Comparison of ENCODE assay signal across 19 mouse cellular contexts in the genomic region with DNA sequence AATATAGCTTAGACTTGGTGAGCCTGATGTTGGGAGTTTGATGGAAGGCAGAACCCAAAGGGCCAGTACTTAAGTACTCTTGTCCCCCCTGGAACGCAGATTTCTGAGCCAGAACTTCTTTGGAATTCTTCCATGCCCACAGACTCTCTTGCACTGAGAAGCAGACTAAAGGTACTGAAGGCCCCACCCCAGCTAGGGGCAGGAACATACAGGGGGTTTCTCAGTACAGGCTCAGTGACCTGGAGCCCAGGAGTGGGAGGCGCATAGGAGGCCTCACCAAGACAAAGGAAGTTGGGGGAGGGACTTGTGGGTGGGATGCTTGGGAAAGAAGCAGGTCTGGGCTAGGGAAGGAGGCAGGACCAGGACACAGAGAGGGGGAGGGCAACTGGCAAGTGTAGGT. TPM values are rescaled to one million over a fixed set of nuclear protein-coding genes. Genes with fewer than 3 reads are reported as not detected.
DNase-seq lines count a peak whose midpoint lies in the region; ATAC-seq and TF ChIP-seq lines count a peak whose summit lies in the region.
"Had no signal": no experiment of that assay in that cellular context is flagged by ENCODE, and none has a peak within 500 bp of the region (broad histone marks: within the 10 kb centered on the region; RNA-seq: fewer than 3 reads in every experiment).

No protein-coding gene starts in this region.

- 0 out of 2 replicates have a peak, but pooled peaks cover 2% of the 10 kb centered on the region for H3K4me1 ChIP-seq in heart, embryonic 12.5 days (replicated peaks)
- H3K4me1 ChIP-seq in heart, embryonic 11.5 days (ENCODE audit: control insufficient read depth, insufficient read depth, low read length): no peaks in the 10 kb centered on the region
- peaks cover 37% of the 10 kb centered on the region for H3K4me1 ChIP-seq in midbrain, embryonic 10.5 days
- no peaks in the 10 kb centered on the region for H3K4me1 ChIP-seq in midbrain, postnatal 0 days (ENCODE audit: insufficient read depth, low read length)
- H3K4me1 ChIP-seq in lung, adult 2 months (ENCODE audit: control insufficient read depth, insufficient read depth, low read length): peaks cover 6% of the 10 kb centered on the region; the same call in 1 of the 2 replicates
- H3K4me1 ChIP-seq: liver, embryonic 12.5 days had no signal

- peaks cover 24% of the 10 kb centered on the region for H3K36me3 ChIP-seq in heart, embryonic 12.5 days
- H3K36me3 ChIP-seq in heart, embryonic 11.5 days (ENCODE audit: control insufficient read depth, insufficient read depth, low read length): no peaks in the 10 kb centered on the region
- H3K36me3 ChIP-seq in midbrain, embryonic 10.5 days: peaks cover 34% of the 10 kb centered on the region
- H3K36me3 ChIP-seq in midbrain, postnatal 0 days (ENCODE audit: insufficient read depth, low read length): peaks cover 18% of the 10 kb centered on the region

- no peak for TF ChIP-seq POLR2A in lung, adult 2 months (IDR thresholded peaks at IDR 0.05; ENCODE audit: borderline replicate concordance, extremely low read depth, low read depth, low read length)

- H3K4me3 ChIP-seq in heart, embryonic 12.5 days: no peak overlapping the region
- H3K4me3 ChIP-seq in heart, embryonic 11.5 days (ENCODE audit: low read depth, low read length): no peak overlapping the region
- no peak overlapping the region for H3K4me3 ChIP-seq in midbrain, embryonic 10.5 days
- no peak overlapping the region for H3K4me3 ChIP-seq in midbrain, postnatal 0 days (ENCODE audit: low read depth, low read length)
- no peak overlapping the region for H3K4me3 ChIP-seq in lung, adult 2 months (replicated peaks; ENCODE audit: extremely low read depth, low read depth, low read length)
- H3K4me3 ChIP-seq: gastrocnemius, adult 2 months; liver, embryonic 12.5 days had no signal

- no peaks in the 10 kb centered on the region for H3K9me3 ChIP-seq in heart, embryonic 12.5 days (replicated peaks)
- H3K9me3 ChIP-seq in heart, embryonic 11.5 days (replicated peaks; ENCODE audit: control insufficient read depth, low read length): no peaks in the 10 kb centered on the region
- no peaks in the 10 kb centered on the region for H3K9me3 ChIP-seq in midbrain, embryonic 10.5 days (replicated peaks)
- no peaks in the 10 kb centered on the region for H3K9me3 ChIP-seq in midbrain, postnatal 0 days (ENCODE audit: low read length)
- H3K9me3 ChIP-seq: liver, embryonic 12.5 days had no signal

- no peak overlapping the region for H3K4me2 ChIP-seq in heart, embryonic 12.5 days
- no peak overlapping the region for H3K4me2 ChIP-seq in heart, embryonic 11.5 days
- H3K4me2 ChIP-seq in midbrain, postnatal 0 days (ENCODE audit: low read depth, low read length, poor library complexity, severe bottlenecking): no peak overlapping the region
- H3K4me2 ChIP-seq: hindbrain, embryonic 14.5 days; liver, embryonic 12.5 days had no signal

- no peaks in the 10 kb centered on the region for H3K27me3 ChIP-seq in heart, embryonic 12.5 days (replicated peaks)
- no peaks in the 10 kb centered on the region for H3K27me3 ChIP-seq in heart, embryonic 11.5 days (ENCODE audit: control insufficient read depth, insufficient read depth, low read length)
- H3K27me3 ChIP-seq in midbrain, embryonic 10.5 days (ENCODE audit: low read depth, poor library complexity, severe bottlenecking): no peaks in the 10 kb centered on the region
- H3K27me3 ChIP-seq in midbrain, postnatal 0 days (ENCODE audit: insufficient read depth, low read length): no peaks in the 10 kb centered on the region
- H3K27me3 ChIP-seq: liver, embryonic 12.5 days had no signal

- 40% methylated on average over 2 of the region's 2 CpGs for WGBS in heart, embryonic 12.5 days
- WGBS in heart, embryonic 11.5 days (ENCODE audit: insufficient replicate concordance): 45% methylated on average over 2 of the region's 2 CpGs
- 65% methylated on average over 2 of the region's 2 CpGs for WGBS in midbrain, embryonic 10.5 days
- WGBS in midbrain, postnatal 0 days: 65% methylated on average over 2 of the region's 2 CpGs
- WGBS in lung, adult 2 months: 58% methylated on average over 2 of the region's 2 CpGs

- TF ChIP-seq CTCF in midbrain, postnatal 0 days (IDR thresholded peaks at IDR 0.05): no peak
- TF ChIP-seq CTCF in lung, adult 2 months (IDR thresholded peaks at IDR 0.05; ENCODE audit: insufficient read depth, low read length): no peak

- H3K9ac ChIP-seq in heart, embryonic 12.5 days: no peak overlapping the region
- no peak overlapping the region for H3K9ac ChIP-seq in heart, embryonic 11.5 days (ENCODE audit: low read depth, low read length)
- H3K9ac ChIP-seq in midbrain, postnatal 0 days (replicated peaks; ENCODE audit: low read length, poor library complexity, severe bottlenecking): no peak overlapping the region
- H3K9ac ChIP-seq: hindbrain, embryonic 14.5 days; liver, embryonic 12.5 days had no signal

- no peak overlapping the region for H3K27ac ChIP-seq in heart, embryonic 12.5 days (ENCODE audit: poor library complexity, severe bottlenecking)
- H3K27ac ChIP-seq in heart, embryonic 11.5 days (ENCODE audit: low read depth, low read length): no peak overlapping the region
- H3K27ac ChIP-seq in midbrain, embryonic 10.5 days (replicated peaks): peak overlapping the region; percentile 46; the same call in 1 of the 2 replicates
- no peak overlapping the region for H3K27ac ChIP-seq in midbrain, postnatal 0 days (ENCODE audit: low read depth, low read length)
- H3K27ac ChIP-seq: gastrocnemius, adult 2 months; hindbrain, embryonic 14.5 days; liver, embryonic 12.5 days had no signal

- ATAC-seq in heart, embryonic 12.5 days (ENCODE audit: insufficient number of reproducible peaks, low FRiP score): peak; percentile 42; the same call in 1 of the 2 replicates
- ATAC-seq in heart, embryonic 11.5 days (replicated peaks; ENCODE audit: insufficient number of reproducible peaks, low FRiP score, low TSS enrichment): no peak
- ATAC-seq in midbrain, postnatal 0 days (ENCODE audit: low FRiP score): no peak
- ATAC-seq: activated CD4-positive, CD25-positive, alpha-beta regulatory T cell, adult 4 months; liver, embryonic 12.5 days had no signal

- no peak for DNase-seq in midbrain, embryonic 10.5 days (ENCODE audit: low spot score)
- DNase-seq in midbrain, postnatal 0 days (ENCODE audit: low spot score): no peak
- peak; percentile 44 for DNase-seq in lung, adult 2 months
- DNase-seq in lung, postnatal 4 days: peak; percentile 30 to 76
- no peak for DNase-seq in adrenal gland, postnatal 36 days
- no peak for DNase-seq in Muller cell, postnatal 12 days (ENCODE audit: inconsistent ontology term)
- DNase-seq: adrenal gland, postnatal 14 days; cerebellum, adult 18-20 months; cerebellum, postnatal 36 days; gastrocnemius, adult 2 months; kidney, adult 18-20 months; layer of hippocampus, postnatal 36 days; right cerebral cortex, postnatal 14 days had no signal

RNA-seq across cellular contexts. Expression of gene Pitpnm3, which starts 15.5 kb away (rescaled TPM):
- polyA plus RNA-seq in heart, embryonic 12.5 days (2016; fragmentation: Nextera tagmentation; extraction: Ambion mirVana): 0.13 and 0.17 TPM in 2 replicates
- polyA plus RNA-seq in heart, embryonic 11.5 days (2014; fragmentation: Nextera tagmentation; extraction: Ambion mirVana): 0.07 and 0.14 TPM in 2 replicates
- polyA plus RNA-seq in midbrain, embryonic 10.5 days (2016; fragmentation: Nextera tagmentation; extraction: Ambion mirVana): 0.10 and 0.25 TPM in 2 replicates
- 29.6 and 33.0 TPM in 2 replicates for total RNA-seq in midbrain, postnatal 0 days (2014; rRNA removed)
- 7.2 and 7.9 TPM in 2 replicates for polyA plus RNA-seq in midbrain, postnatal 0 days (2015; fragmentation: Nextera tagmentation; extraction: Ambion mirVana)
- polyA plus RNA-seq in lung, adult 2 months (2012; rRNA removed): 26.9 and 30.0 TPM in 2 replicates
- total RNA-seq in adrenal gland, postnatal 36 days (2021): 1 to 10 TPM; 1.8 to 3.0 TPM
- total RNA-seq: granulocyte monocyte progenitor cell, adult 5-6 weeks had no signal
- polyA plus RNA-seq: activated CD4-positive, CD25-positive, alpha-beta regulatory T cell, adult 4 months had no signal

RNA-seq across cellular contexts. Expression of gene Gm43951, which starts 55.5 kb away (rescaled TPM):
- polyA plus RNA-seq in heart, embryonic 12.5 days (2016; fragmentation: Nextera tagmentation; extraction: Ambion mirVana): 0.09 and 0.17 TPM in 2 replicates
- polyA plus RNA-seq in heart, embryonic 11.5 days (2014; fragmentation: Nextera tagmentation; extraction: Ambion mirVana): not detected in 2 replicates
- polyA plus RNA-seq in midbrain, embryonic 10.5 days (2016; fragmentation: Nextera tagmentation; extraction: Ambion mirVana): 0.28 and 0.61 TPM in 2 replicates
- 2.5 and 2.6 TPM in 2 replicates for total RNA-seq in midbrain, postnatal 0 days (2014; rRNA removed)
- 1.1 and 1.5 TPM in 2 replicates for polyA plus RNA-seq in midbrain, postnatal 0 days (2015; fragmentation: Nextera tagmentation; extraction: Ambion mirVana)
- polyA plus RNA-seq in lung, adult 2 months (2012; rRNA removed): 0.20 and 0.32 TPM in 2 replicates
- under 1 TPM; 0.46 to 0.60 TPM for total RNA-seq in adrenal gland, postnatal 36 days (2021)
- polyA plus RNA-seq: activated CD4-positive, CD25-positive, alpha-beta regulatory T cell, adult 4 months had no signal

RNA-seq across cellular contexts. Expression of gene 4933427D14Rik, which starts 56.1 kb away (rescaled TPM):
- polyA plus RNA-seq in heart, embryonic 12.5 days (2016; fragmentation: Nextera tagmentation; extraction: Ambion mirVana): 9.1 and 9.6 TPM in 2 replicates
- 5.3 and 5.4 TPM in 2 replicates for polyA plus RNA-seq in heart, embryonic 11.5 days (2014; fragmentation: Nextera tagmentation; extraction: Ambion mirVana)
- 19.0 and 20.2 TPM in 2 replicates for polyA plus RNA-seq in midbrain, embryonic 10.5 days (2016; fragmentation: Nextera tagmentation; extraction: Ambion mirVana)
- 16.6 and 21.9 TPM in 2 replicates for total RNA-seq in midbrain, postnatal 0 days (2014; rRNA removed)
- 13.7 and 20.6 TPM in 2 replicates for polyA plus RNA-seq in midbrain, postnatal 0 days (2015; fragmentation: Nextera tagmentation; extraction: Ambion mirVana)
- polyA plus RNA-seq in lung, adult 2 months (2012; rRNA removed): 4.1 and 5.1 TPM in 2 replicates
- total RNA-seq in adrenal gland, postnatal 36 days (2021): 1 to 10 TPM; 4.9 to 5.8 TPM

RNA-seq across cellular contexts. Expression of gene Txndc17, which starts 56.2 kb away (rescaled TPM):
- 138 and 141 TPM in 2 replicates for polyA plus RNA-seq in heart, embryonic 12.5 days (2016; fragmentation: Nextera tagmentation; extraction: Ambion mirVana)
- 150 and 155 TPM in 2 replicates for polyA plus RNA-seq in heart, embryonic 11.5 days (2014; fragmentation: Nextera tagmentation; extraction: Ambion mirVana)
- polyA plus RNA-seq in midbrain, embryonic 10.5 days (2016; fragmentation: Nextera tagmentation; extraction: Ambion mirVana): 166 and 185 TPM in 2 replicates
- 54.1 and 57.7 TPM in 2 replicates for total RNA-seq in midbrain, postnatal 0 days (2014; rRNA removed)
- polyA plus RNA-seq in midbrain, postnatal 0 days (2015; fragmentation: Nextera tagmentation; extraction: Ambion mirVana): 137 TPM in 2 replicates
- polyA plus RNA-seq in lung, adult 2 months (2012; rRNA removed): 36.0 and 53.8 TPM in 2 replicates
- total RNA-seq in adrenal gland, postnatal 36 days (2021): 10 to 100 TPM; 71.8 to 74.2 TPM

Comparison
In these comparisons a context has a peak if more than half of its experiments do, and no peak if none do; other contexts are left out.
1. DNase-seq: peak in lung, adult 2 months (single experiment) and lung, postnatal 4 days (2 of 2); none in midbrain, embryonic 10.5 days (single experiment), midbrain, postnatal 0 days (single experiment), adrenal gland, postnatal 36 days (0 of 2) and Muller cell, postnatal 12 days (single experiment).